Mouse (Mus musculus): ENCODE data around the gene Hexdc. TPM values are rescaled to one million over a fixed set of nuclear protein-coding genes. Genes with fewer than 3 reads are reported as not detected.
A peak's percentile ranks its signal among the peaks of the same experiment; 100 is the strongest.

Hexdc gene
- polyA plus RNA-seq (2016; fragmentation: Nextera tagmentation; extraction: Ambion mirVana) = 5.3 and 6.6 TPM in 2 replicates

GRCm38 (mm10) chr11:121204161-121205006, at the start of gene Hexdc, which contains the start of gene Ogfod3:
Hexdc (plus strand) TSS chr11:121204433.
Ogfod3 (minus strand) TSS chr11:121204711.
- no peaks in the 10 kb centered on the region for H3K9me3 ChIP-seq
- peaks cover 17% of the 10 kb centered on the region for H3K4me1 ChIP-seq
- H3K36me3 ChIP-seq (replicated peaks) = peaks cover 21% of the 10 kb centered on the region
- peak; percentile 98 for DNase-seq (ENCODE audit: extremely low spot score, low spot score)
- no peaks in the 10 kb centered on the region for H3K27me3 ChIP-seq (ENCODE audit: poor library complexity, severe bottlenecking)
- H3K4me3 ChIP-seq = peak within 1 kb of the TSS; percentile 76
- H3K27ac ChIP-seq = peak within 1 kb of the TSS; percentile 95
- under 1% methylated on average over 70 of the region's 70 CpGs for WGBS

- Histone ChIP-seq H3K27me3 (ENCODE audit: poor library complexity, severe bottlenecking) (peaks cover 65% of the 10 kb centered on the region), H3K4me3 (peak overlapping the region; percentile 49), H3K4me1 (peaks cover 40% of the 10 kb centered on the region), H3K27ac (no peak overlapping the region), H3K9me3 (no peaks in the 10 kb centered on the region), H3K36me3 (replicated peaks) (no peaks in the 10 kb centered on the region)
- 1% methylated on average over 45 of the region's 45 CpGs for WGBS
- no peak for DNase-seq (ENCODE audit: extremely low spot score, low spot score)
These were observed 47.8 kb upstream of the Hexdc start for GRCm38 (mm10) chr11:121156411-121156891.

- no peak within 1 kb of the TSS for H3K4me3 ChIP-seq
- 90% methylated on average over 5 of the region's 5 CpGs for WGBS
- DNase-seq (ENCODE audit: extremely low spot score, low spot score) = no peak
- H3K9me3 ChIP-seq = no peaks in the 10 kb centered on the region
- peaks cover 45% of the 10 kb centered on the region for H3K27me3 ChIP-seq (ENCODE audit: poor library complexity, severe bottlenecking)
- H3K27ac ChIP-seq = no peak within 1 kb of the TSS
- H3K4me1 ChIP-seq = peaks cover 28% of the 10 kb centered on the region
- H3K36me3 ChIP-seq (replicated peaks) = no peaks in the 10 kb centered on the region
These were observed 44.3 kb upstream of the Hexdc start, which contains the start of gene Uts2r for GRCm38 (mm10) chr11:121159971-121160370. Uts2r (plus strand) TSS chr11:121160271.

DNA sequence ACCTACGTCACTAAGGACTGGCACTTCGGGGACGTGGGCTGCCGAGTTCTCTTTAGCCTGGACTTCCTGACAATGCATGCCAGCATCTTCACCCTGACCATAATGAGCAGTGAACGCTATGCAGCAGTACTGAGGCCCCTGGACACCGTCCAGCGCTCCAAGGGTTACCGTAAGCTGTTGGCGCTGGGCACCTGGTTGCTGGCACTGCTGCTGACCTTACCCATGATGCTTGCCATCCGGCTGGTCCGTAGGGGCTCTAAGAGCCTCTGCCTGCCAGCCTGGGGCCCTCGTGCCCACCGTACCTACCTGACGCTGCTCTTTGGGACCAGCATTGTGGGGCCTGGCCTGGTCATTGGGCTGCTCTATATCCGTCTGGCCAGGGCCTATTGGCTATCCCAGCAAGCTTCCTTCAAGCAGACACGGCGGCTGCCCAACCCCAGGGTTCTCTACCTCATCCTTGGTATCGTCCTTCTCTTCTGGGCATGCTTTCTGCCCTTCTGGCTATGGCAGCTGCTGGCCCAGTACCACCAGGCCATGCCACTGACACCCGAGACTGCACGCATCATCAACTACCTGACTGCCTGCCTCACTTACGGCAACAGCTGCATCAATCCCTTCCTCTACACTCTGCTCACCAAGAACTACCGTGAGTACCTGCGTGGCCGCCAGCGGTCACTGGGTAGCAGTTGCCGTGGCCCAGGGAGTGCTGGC, 43.4 kb upstream of the Hexdc start:
- no peak for DNase-seq (ENCODE audit: extremely low spot score, low spot score)
- no peaks in the 10 kb centered on the region for H3K36me3 ChIP-seq (replicated peaks)
- peaks cover 21% of the 10 kb centered on the region for H3K4me1 ChIP-seq
- H3K27ac ChIP-seq = 0 out of 2 replicates have a peak overlapping the region, but pooled peaks have one; percentile 25
- peaks cover 37% of the 10 kb centered on the region for H3K27me3 ChIP-seq (ENCODE audit: poor library complexity, severe bottlenecking)
- 92% methylated on average over 26 of the region's 26 CpGs for WGBS
- no peak overlapping the region for H3K4me3 ChIP-seq
- no peaks in the 10 kb centered on the region for H3K9me3 ChIP-seq

DNA sequence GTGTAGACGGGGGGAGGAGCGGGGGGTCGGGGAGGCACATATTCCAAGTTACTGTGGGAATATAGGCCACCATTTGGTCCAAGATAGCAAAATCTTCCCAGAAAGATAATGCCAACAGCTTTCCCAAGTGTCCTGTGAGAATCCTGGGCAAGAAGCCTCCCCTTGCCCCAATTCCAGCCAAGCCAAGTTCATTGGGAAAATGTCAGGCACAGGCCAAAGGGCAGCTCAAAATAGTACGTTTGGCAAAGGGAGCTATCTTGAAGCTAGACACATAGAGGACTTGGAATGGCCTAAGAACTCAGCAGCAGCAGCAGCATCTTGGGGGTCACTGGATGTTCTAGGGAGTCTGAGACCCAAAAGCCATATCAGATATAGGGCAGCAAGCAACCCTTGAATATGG, 40.5 kb upstream of the Hexdc start:
- Histone ChIP-seq H3K9me3 (no peaks in the 10 kb centered on the region), H3K27me3 (ENCODE audit: poor library complexity, severe bottlenecking) (peaks cover 8% of the 10 kb centered on the region; the same call in 1 of the 2 replicates), H3K27ac (no peak overlapping the region), H3K4me1 (peaks cover 10% of the 10 kb centered on the region), H3K4me3 (no peak overlapping the region), H3K36me3 (replicated peaks) (no peaks in the 10 kb centered on the region)
- no peak for DNase-seq (ENCODE audit: extremely low spot score, low spot score)
- WGBS = 92% methylated on average over 4 of the region's 4 CpGs

GRCm38 (mm10) chr11:121173203-121173602, 31.0 kb upstream of the Hexdc start:
- DNase-seq (ENCODE audit: extremely low spot score, low spot score) = no peak
- H3K4me1 ChIP-seq = peaks cover 37% of the 10 kb centered on the region
- H3K27me3 ChIP-seq (ENCODE audit: poor library complexity, severe bottlenecking) = no peaks in the 10 kb centered on the region
- 91% methylated on average over 5 of the region's 5 CpGs for WGBS
- H3K27ac ChIP-seq = no peak overlapping the region
- 0 out of 2 replicates have a peak, but pooled peaks cover 2% of the 10 kb centered on the region for H3K36me3 ChIP-seq (replicated peaks)
- H3K9me3 ChIP-seq = no peaks in the 10 kb centered on the region
- no peak overlapping the region for H3K4me3 ChIP-seq

- Histone ChIP-seq H3K27me3 (ENCODE audit: poor library complexity, severe bottlenecking) (no peaks in the 10 kb centered on the region), H3K27ac (peak overlapping the region; percentile 74), H3K9me3 (no peaks in the 10 kb centered on the region), H3K4me1 (peaks cover 37% of the 10 kb centered on the region), H3K4me3 (no peak overlapping the region), H3K36me3 (replicated peaks) (peaks cover 2% of the 10 kb centered on the region; the same call in 1 of the 2 replicates)
- no peak for DNase-seq (ENCODE audit: extremely low spot score, low spot score)
- 38% methylated on average over 3 of the region's 3 CpGs for WGBS
These were observed 30.0 kb upstream of the Hexdc start for GRCm38 (mm10) chr11:121174234-121174633.

- peak; percentile 63 for DNase-seq (ENCODE audit: extremely low spot score, low spot score)
- 55% methylated on average over 12 of the region's 12 CpGs for WGBS
- Histone ChIP-seq H3K4me3 (no peak overlapping the region), H3K9me3 (no peaks in the 10 kb centered on the region), H3K36me3 (replicated peaks) (peaks cover 8% of the 10 kb centered on the region; the same call in 1 of the 2 replicates), H3K27me3 (ENCODE audit: poor library complexity, severe bottlenecking) (no peaks in the 10 kb centered on the region), H3K27ac (peak overlapping the region; percentile 54), H3K4me1 (peaks cover 37% of the 10 kb centered on the region)
These were observed 27.7 kb upstream of the Hexdc start for GRCm38 (mm10) chr11:121176285-121177270.

DNA sequence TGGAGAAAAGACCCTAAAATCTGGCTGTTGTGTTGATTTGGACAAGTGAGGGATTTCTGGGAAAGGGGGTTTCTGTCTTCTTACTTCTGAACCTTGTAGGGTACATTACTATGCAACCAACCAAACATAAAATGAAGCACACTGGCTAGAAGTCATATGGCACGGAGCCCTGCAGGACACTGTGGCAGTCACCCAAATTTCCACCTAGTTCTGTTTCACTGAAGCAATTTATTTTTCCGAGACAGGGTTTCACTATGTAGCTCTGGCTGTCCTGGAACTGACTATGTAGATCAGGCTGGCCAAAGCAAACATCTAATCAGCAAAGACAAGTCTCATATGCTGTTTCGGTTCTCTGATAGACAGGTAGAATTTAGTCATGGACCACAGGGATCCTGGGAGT, 14.6 kb upstream of the Hexdc start:
- H3K36me3 ChIP-seq (replicated peaks) = peaks cover 4% of the 10 kb centered on the region; the same call in 1 of the 2 replicates

DNA sequence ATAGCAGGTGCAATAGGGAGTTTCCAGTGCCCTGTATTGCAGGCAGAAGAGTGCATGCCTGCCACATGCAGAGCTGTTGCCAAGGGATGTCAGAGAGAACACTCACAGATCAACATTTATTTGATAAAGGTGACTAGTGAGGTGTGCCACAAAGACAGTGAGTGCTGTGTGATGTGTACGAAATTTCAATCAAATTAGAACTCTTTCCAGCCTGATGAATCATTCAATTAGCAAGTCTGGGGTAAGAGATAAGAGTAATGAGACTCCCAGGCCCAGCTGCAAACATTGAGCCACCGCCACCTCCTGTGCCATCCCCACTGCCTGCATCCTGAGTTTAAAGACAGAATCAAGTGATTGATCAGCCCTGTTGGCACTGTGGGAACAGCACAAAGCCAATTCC, 11.5 kb upstream of the Hexdc start:
- H3K9me3 ChIP-seq = no peaks in the 10 kb centered on the region
- no peak overlapping the region for H3K4me3 ChIP-seq
- peaks cover 3% of the 10 kb centered on the region; the same call in 1 of the 2 replicates for H3K36me3 ChIP-seq (replicated peaks)
- no peaks in the 10 kb centered on the region for H3K4me1 ChIP-seq
- WGBS = 75% methylated on average over 2 of the region's 2 CpGs
- no peak for DNase-seq (ENCODE audit: extremely low spot score, low spot score)
- no peaks in the 10 kb centered on the region for H3K27me3 ChIP-seq (ENCODE audit: poor library complexity, severe bottlenecking)
- H3K27ac ChIP-seq = no peak overlapping the region

More for the DNA sequence above, 14.6 kb upstream of the Hexdc start:
- Histone ChIP-seq H3K9me3 (no peaks in the 10 kb centered on the region), H3K27ac (no peak overlapping the region), H3K4me3 (no peak overlapping the region), H3K27me3 (ENCODE audit: poor library complexity, severe bottlenecking) (no peaks in the 10 kb centered on the region), H3K4me1 (no peaks in the 10 kb centered on the region)
- 93% methylated on average over 3 of the region's 3 CpGs for WGBS
- DNase-seq (ENCODE audit: extremely low spot score, low spot score) = no peak

DNA sequence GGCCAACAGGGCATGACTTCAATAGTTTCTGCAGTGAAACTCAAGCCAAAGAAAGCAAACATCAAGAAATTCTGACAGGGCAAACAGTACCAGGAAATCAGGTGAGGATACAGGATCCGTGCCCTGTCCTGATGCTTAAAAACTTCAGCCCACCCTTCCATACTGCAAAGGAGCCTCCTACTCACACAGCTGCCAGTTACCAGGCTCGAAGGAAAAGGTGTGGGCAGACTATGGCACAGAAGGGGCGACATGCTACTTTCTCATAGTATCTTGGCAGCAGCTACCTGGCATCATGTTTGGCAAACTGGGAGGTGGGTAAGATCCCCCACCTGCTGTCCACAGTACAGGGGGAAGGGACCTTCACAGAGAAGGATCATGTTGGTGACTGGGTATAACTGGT, 10.8 kb upstream of the Hexdc start:
- Histone ChIP-seq H3K4me1 (no peaks in the 10 kb centered on the region), H3K4me3 (no peak overlapping the region), H3K27ac (no peak overlapping the region), H3K27me3 (ENCODE audit: poor library complexity, severe bottlenecking) (no peaks in the 10 kb centered on the region), H3K36me3 (replicated peaks) (peaks cover 3% of the 10 kb centered on the region; the same call in 1 of the 2 replicates), H3K9me3 (no peaks in the 10 kb centered on the region)
- DNase-seq (ENCODE audit: extremely low spot score, low spot score) = no peak
- 84% methylated on average over 3 of the region's 3 CpGs for WGBS

- no peak overlapping the region for H3K27ac ChIP-seq
- no peaks in the 10 kb centered on the region for H3K9me3 ChIP-seq
- peaks cover 3% of the 10 kb centered on the region; the same call in 1 of the 2 replicates for H3K36me3 ChIP-seq (replicated peaks)
- peaks cover 2% of the 10 kb centered on the region for H3K4me1 ChIP-seq
- H3K4me3 ChIP-seq = no peak overlapping the region
- WGBS = 60% methylated on average over 2 of the region's 2 CpGs
- DNase-seq (ENCODE audit: extremely low spot score, low spot score) = no peak
- no peaks in the 10 kb centered on the region for H3K27me3 ChIP-seq (ENCODE audit: poor library complexity, severe bottlenecking)
These were observed 5.6 kb upstream of the Hexdc start for GRCm38 (mm10) chr11:121198622-121199021.

Measured in forebrain, embryonic 10.5 days (tissue).